Mouse (Mus musculus) bone marrow, adult 2 months (tissue): ENCODE results near the gene Atp2c2.

ENCODE experiments used
- CTCF ChIP-seq: fragments of 200-500 bp; IDR thresholded peaks from 2 replicates; pipeline ENCODE4 v1.5.1; 2011; ENCODE audit warnings: low read length, control low read depth; ENCODE audit not compliant: control insufficient read depth, insufficient read depth
- POLR2A ChIP-seq: fragments of 200-500 bp; IDR thresholded peaks from 2 replicates; pipeline ENCODE4 v1.6.1; 2011; ENCODE audit warnings: low read depth, mild to moderate bottlenecking, control low read depth, low read length, borderline replicate concordance; ENCODE audit not compliant: control insufficient read depth

- TF ChIP-seq POLR2A: no peak
- no peak for TF ChIP-seq CTCF
Observed at GRCm38 (mm10) chr8:119722348-119722747, 22.5 kb downstream of the Atp2c2 start.
